Mouse (Mus musculus) stomach, embryonic 14.5 days (tissue): ENCODE results near the gene Ttc12. TPM values are rescaled to one million over a fixed set of nuclear protein-coding genes. Genes with fewer than 3 reads are reported as not detected.

Experiments
- ATAC-seq: fragments of 200-750 bp; cut with Nextera tagmentation; 2 replicates; pipeline ENCODE4 v1.8.0; 2017; ENCODE audit warnings: low read depth, moderate TSS enrichment; ENCODE audit not compliant: insufficient number of reproducible peaks, insufficient read depth, low FRiP score
- H3K27ac ChIP-seq: fragments of 300-500 bp; sonication (generic); 2 replicates; pipeline ENCODE4 v1.5.1; 2014; ENCODE audit warnings: mild to moderate bottlenecking, low read length, moderate library complexity, mixed read lengths
- H3K27me3 ChIP-seq: fragments of 300-500 bp; sonication (generic); 2 replicates; pipeline ENCODE4 v1.6.1; 2014; ENCODE audit warnings: low read length, control low read depth, mixed read lengths; ENCODE audit not compliant: control insufficient read depth, insufficient read depth
- H3K36me3 ChIP-seq: fragments of 300-500 bp; sonication (generic); 2 replicates; pipeline ENCODE4 v1.6.1; 2014; ENCODE audit warnings: mild to moderate bottlenecking, control low read depth, low read length, moderate library complexity, mixed read lengths; ENCODE audit not compliant: control insufficient read depth, insufficient read depth
- H3K4me1 ChIP-seq: fragments of 300-500 bp; sonication (generic); 2 replicates; pipeline ENCODE4 v1.6.1; 2014; ENCODE audit warnings: low read length, control low read depth, mixed read lengths; ENCODE audit not compliant: control insufficient read depth, insufficient read depth
- H3K4me2 ChIP-seq: fragments of 300-500 bp; sonication (generic); replicated peaks from 2 replicates; pipeline ENCODE4 v1.6.1; 2014; ENCODE audit warnings: low read depth, low read length, control low read depth
- H3K4me3 ChIP-seq: fragments of 300-500 bp; sonication (generic); 2 replicates; pipeline ENCODE4 v1.5.1; 2014; ENCODE audit warnings: low read depth, low read length, control low read depth
- H3K9ac ChIP-seq: fragments of 300-500 bp; sonication (generic); replicated peaks from 2 replicates; pipeline ENCODE4 v1.6.1; 2014; ENCODE audit warnings: low read depth, mild to moderate bottlenecking, control low read depth, low read length, moderate library complexity, mixed read lengths
- H3K9me3 ChIP-seq: fragments of 300-500 bp; sonication (generic); 2 replicates; pipeline ENCODE4 v1.6.1; 2016; ENCODE audit warnings: low read depth, low read length, control low read depth; ENCODE audit not compliant: control insufficient read depth
- WGBS: fragments of 180-500 bp; shearing (Covaris S2); extraction: QIAGEN DNeasy Blood & Tissue Kit; methylation state at CpG from one replicate; pipeline ENCODE4 v1.1.7; 2014; 5-methylcytosine and 5-hydroxymethylcytosine counted together
- polyA plus RNA-seq: library from polyadenylated mRNA; unstranded; fragments of >200 nt; fragmentation: Nextera tagmentation; extraction: Ambion mirVana; gene quantifications from 2 replicates; pipeline ENCODE4 v1.2.1, GENCODE M21; 2014

Gene Ttc12
- polyA plus RNA-seq, 1 experiment from 2014 or later = 2.0 TPM

DNA sequence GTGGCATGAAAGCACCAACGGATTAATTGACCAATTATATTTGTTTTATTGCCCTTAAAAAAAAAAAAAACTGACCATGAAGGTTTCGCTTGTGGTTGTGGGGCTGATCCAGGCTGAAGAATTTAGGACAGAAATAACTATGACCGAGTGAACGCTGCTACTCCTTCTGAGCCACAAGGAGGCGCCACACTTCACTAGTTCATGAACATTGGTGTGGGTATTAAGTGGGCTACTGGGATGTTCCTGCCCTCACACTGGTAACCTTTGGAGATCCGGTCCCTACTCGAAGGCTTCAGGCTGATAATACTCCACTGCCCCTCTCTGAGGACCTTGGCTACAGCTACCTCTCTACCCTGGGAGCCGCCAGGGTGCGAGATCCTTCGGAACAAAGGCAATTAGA, 42.9 kb upstream of the Ttc12 start:
- no peaks in the 10 kb centered on the region; the same call in 1 of the 2 replicates for H3K36me3 ChIP-seq
- no peak for ATAC-seq
- WGBS = 57% methylated on average over 10 of the region's 10 CpGs
- no peak overlapping the region for H3K4me3 ChIP-seq
- no peaks in the 10 kb centered on the region for H3K4me1 ChIP-seq
- no peaks in the 10 kb centered on the region for H3K9me3 ChIP-seq
- no peak overlapping the region for H3K9ac ChIP-seq
- H3K27ac ChIP-seq = no peak overlapping the region
- no peaks in the 10 kb centered on the region for H3K27me3 ChIP-seq
- no peak overlapping the region for H3K4me2 ChIP-seq

DNA sequence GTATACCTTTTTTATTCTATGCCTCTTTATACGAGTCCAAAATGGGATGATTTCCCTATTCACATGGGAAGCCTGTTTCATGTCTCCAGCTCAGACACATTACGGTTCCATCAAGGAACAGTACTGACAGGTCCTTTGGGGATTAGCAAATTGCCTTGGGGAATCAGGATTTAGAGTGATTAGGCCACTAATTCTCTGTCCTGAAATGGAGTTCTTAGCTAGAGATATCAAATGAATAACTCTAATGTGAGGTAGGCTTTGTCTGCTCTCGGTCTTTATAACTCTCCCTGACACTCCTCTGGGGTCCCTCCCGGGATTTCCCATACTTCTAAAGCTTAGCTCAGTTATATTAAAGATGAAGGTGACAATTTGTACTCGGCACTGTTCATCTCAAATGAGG, 42.0 kb upstream of the Ttc12 start:
- H3K27ac ChIP-seq = no peak overlapping the region
- H3K27me3 ChIP-seq = no peaks in the 10 kb centered on the region
- H3K9me3 ChIP-seq = no peaks in the 10 kb centered on the region
- ATAC-seq = no peak
- no peak overlapping the region for H3K4me3 ChIP-seq
- no peak overlapping the region for H3K9ac ChIP-seq
- 88% methylated on average over 5 of the region's 5 CpGs for WGBS
- no peak overlapping the region for H3K4me2 ChIP-seq
- H3K36me3 ChIP-seq = no peaks in the 10 kb centered on the region; the same call in 1 of the 2 replicates
- no peaks in the 10 kb centered on the region for H3K4me1 ChIP-seq

DNA sequence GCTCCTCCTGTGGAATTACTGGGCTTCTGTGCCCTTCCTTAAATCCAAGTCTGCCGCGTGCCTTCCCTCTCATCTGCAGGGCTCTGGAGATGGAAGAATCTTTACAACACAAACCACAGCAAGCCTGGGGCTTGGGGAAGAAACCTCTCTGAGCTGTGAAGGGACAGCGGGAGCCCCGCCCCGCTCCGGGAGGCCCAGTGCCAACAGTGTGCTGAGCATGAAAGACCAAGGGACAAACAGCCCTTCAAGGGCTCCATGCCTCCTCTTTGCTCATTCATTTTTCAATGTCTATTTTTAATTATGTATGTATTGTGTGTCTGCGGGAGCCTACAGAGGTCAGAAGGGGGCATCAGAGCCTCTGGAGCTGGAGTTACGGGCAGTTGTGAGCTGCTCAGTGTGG, 41.3 kb upstream of the Ttc12 start:
- WGBS = 65% methylated on average over 8 of the region's 8 CpGs

DNA sequence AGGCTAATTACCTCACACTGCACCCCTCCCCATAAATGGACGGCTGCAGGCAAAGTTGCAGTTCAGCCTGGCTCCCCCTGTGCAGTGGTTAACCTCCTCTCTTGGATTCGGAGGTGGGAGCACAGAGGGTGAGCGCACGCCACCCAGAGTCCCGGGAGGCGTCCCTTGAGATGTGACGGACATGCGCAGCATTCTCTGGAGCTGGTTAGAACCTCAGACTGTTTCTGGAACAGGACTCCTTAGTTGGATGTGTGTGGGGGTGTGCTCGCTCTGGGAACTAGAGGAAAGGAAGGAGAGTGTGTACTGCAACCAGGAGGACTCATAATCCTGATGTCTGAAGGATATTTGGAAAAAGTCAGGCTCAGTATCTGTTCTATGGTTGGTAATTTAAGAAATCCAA, 38.7 kb upstream of the Ttc12 start:
- H3K4me2 ChIP-seq = no peak overlapping the region
- no peak overlapping the region for H3K4me3 ChIP-seq
- H3K27me3 ChIP-seq = no peaks in the 10 kb centered on the region
- no peaks in the 10 kb centered on the region for H3K4me1 ChIP-seq
- H3K9ac ChIP-seq = no peak overlapping the region
- H3K36me3 ChIP-seq = peaks cover 3% of the 10 kb centered on the region; the same call in 1 of the 2 replicates
- WGBS = 79% methylated on average over 9 of the region's 9 CpGs
- no peak overlapping the region for H3K27ac ChIP-seq
- no peaks in the 10 kb centered on the region for H3K9me3 ChIP-seq
- no peak for ATAC-seq

More for the DNA sequence above, 41.3 kb upstream of the Ttc12 start:
- no peak overlapping the region for H3K4me2 ChIP-seq
- H3K36me3 ChIP-seq = no peaks in the 10 kb centered on the region; the same call in 1 of the 2 replicates
- no peak overlapping the region for H3K27ac ChIP-seq
- no peaks in the 10 kb centered on the region for H3K27me3 ChIP-seq
- H3K4me3 ChIP-seq = no peak overlapping the region
- no peak for ATAC-seq
- H3K9ac ChIP-seq = no peak overlapping the region
- no peaks in the 10 kb centered on the region for H3K4me1 ChIP-seq
- no peaks in the 10 kb centered on the region for H3K9me3 ChIP-seq

DNA sequence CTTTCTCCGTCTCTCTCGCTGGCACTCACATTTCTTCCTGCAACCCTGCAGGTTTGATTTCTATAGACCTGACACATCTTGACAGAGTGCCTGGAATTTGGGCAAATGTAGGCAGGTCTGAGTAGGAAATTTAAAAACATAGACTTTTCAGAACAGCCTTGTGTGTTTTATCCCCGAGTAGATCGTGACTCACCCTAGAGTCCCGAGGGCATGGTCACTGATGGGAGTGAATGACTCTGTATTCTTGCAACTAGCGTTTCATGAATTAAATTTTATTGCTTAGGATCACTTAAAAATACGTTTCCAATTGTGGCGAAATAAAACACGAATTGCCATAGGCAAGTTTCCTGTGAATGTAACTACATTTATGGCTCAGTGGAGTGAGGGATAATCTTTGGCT, 37.9 kb upstream of the Ttc12 start:
- no peak overlapping the region for H3K4me2 ChIP-seq
- H3K4me3 ChIP-seq = no peak overlapping the region
- H3K36me3 ChIP-seq = peaks cover 8% of the 10 kb centered on the region; the same call in 1 of the 2 replicates
- no peak overlapping the region for H3K9ac ChIP-seq
- H3K4me1 ChIP-seq = no peaks in the 10 kb centered on the region
- no peaks in the 10 kb centered on the region for H3K27me3 ChIP-seq
- no peak for ATAC-seq
- H3K9me3 ChIP-seq = no peaks in the 10 kb centered on the region
- 92% methylated on average over 9 of the region's 9 CpGs for WGBS
- no peak overlapping the region for H3K27ac ChIP-seq

DNA sequence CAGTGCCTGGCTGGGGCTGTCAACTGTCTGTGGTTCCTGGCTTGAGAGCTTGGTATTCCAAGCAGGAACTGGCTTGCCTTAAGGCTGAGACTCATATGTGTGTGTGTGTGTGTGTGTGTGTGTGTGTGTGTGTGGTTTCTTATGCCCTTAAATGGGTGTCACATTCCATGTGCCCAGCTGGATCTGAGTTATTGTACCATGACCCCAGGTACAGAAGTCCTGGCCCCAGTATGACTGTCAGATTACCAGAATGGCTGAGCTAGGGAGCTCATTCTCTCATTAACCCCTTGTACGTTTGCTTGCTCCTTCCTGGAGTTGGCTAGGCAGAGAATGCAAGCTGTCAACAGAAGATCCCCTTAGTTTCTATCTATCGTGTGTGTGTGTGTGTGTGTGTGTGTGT, 28.3 kb upstream of the Ttc12 start:
- peaks cover 4% of the 10 kb centered on the region; the same call in 1 of the 2 replicates for H3K36me3 ChIP-seq
- H3K27me3 ChIP-seq = no peaks in the 10 kb centered on the region
- 72% methylated on average over 2 of the region's 2 CpGs for WGBS
- H3K4me3 ChIP-seq = no peak overlapping the region
- no peak overlapping the region for H3K4me2 ChIP-seq
- no peaks in the 10 kb centered on the region for H3K9me3 ChIP-seq
- H3K9ac ChIP-seq = no peak overlapping the region
- H3K27ac ChIP-seq = no peak overlapping the region
- no peak for ATAC-seq
- H3K4me1 ChIP-seq = no peaks in the 10 kb centered on the region

DNA sequence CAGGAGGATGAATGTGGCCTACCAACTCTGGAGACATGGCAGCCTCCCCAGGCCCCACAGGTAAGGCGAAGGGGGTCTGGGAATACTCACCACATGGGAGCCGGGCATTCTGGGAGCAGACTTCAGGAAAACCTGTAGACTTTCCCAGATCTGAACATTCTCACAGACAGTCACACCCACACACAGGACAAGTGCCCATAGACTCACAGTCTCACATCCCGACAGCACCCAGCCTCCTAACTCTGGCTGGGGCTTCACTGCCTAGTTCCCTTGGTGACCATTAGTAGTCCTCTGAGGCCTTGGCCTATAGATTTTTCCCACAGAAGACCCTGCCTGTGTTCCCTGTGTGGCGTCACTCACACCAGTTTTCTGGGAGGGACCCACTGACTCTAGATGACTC, 24.6 kb upstream of the Ttc12 start:
- H3K9ac ChIP-seq = no peak overlapping the region
- 84% methylated on average over 4 of the region's 4 CpGs for WGBS
- no peaks in the 10 kb centered on the region for H3K4me1 ChIP-seq
- no peak overlapping the region for H3K27ac ChIP-seq
- no peaks in the 10 kb centered on the region for H3K27me3 ChIP-seq
- no peak overlapping the region for H3K4me3 ChIP-seq
- H3K4me2 ChIP-seq = no peak overlapping the region
- no peaks in the 10 kb centered on the region for H3K9me3 ChIP-seq
- peaks cover 14% of the 10 kb centered on the region for H3K36me3 ChIP-seq
- no peak for ATAC-seq

DNA sequence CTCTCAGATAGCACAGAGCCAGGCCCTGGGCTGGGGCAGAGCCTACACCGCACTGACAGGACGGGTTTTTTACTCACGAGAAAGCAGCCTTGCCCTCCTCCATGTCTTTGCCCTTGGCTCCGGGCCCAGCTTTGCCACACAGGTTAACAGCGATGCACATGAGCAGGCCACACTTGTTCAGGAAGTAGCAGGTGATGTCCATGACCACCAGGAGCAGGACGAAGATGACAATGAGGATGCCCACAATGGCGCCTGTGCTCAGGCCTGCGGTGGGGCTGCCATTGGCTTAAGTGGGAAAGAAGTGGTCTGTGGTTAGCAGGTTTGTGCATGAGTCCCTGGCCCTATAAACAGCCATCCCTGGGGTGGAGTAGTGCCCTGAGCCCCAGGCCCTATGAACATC, 23.6 kb upstream of the Ttc12 start:
- H3K36me3 ChIP-seq = peaks cover 10% of the 10 kb centered on the region
- H3K4me3 ChIP-seq = no peak overlapping the region
- H3K9ac ChIP-seq = no peak overlapping the region
- no peaks in the 10 kb centered on the region for H3K27me3 ChIP-seq
- no peak overlapping the region for H3K4me2 ChIP-seq
- H3K4me1 ChIP-seq = no peaks in the 10 kb centered on the region
- WGBS = 91% methylated on average over 8 of the region's 8 CpGs
- ATAC-seq = no peak
- H3K9me3 ChIP-seq = no peaks in the 10 kb centered on the region
- H3K27ac ChIP-seq = no peak overlapping the region

DNA sequence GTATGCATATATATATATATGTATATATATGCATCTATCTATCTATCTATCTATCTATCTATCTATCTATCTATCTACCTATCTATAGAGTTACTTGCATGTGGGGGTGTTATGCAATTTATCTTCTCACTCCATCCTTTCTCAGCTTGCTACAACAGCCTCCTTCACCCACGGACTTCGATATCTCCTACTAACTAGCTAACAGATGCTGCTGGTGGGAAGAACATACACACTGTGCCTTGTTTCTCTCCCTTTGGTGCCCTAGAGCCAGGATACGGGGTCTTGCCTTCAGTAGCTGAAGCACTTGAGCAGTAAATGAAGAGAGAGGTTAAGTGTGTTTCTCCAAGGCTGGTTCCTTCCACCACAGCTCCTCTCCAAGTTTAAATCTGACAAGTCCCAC, 23.1 kb upstream of the Ttc12 start:
- Histone ChIP-seq H3K4me3 (no peak overlapping the region), H3K9me3 (no peaks in the 10 kb centered on the region), H3K36me3 (peaks cover 10% of the 10 kb centered on the region), H3K27me3 (no peaks in the 10 kb centered on the region), H3K4me1 (no peaks in the 10 kb centered on the region), H3K9ac (no peak overlapping the region), H3K4me2 (no peak overlapping the region), H3K27ac (no peak overlapping the region)
- ATAC-seq = no peak
- WGBS = 93% methylated on average over 3 of the region's 3 CpGs
